Mouse (Mus musculus) urinary bladder, postnatal 14 days (tissue): Measurements from ENCODE around the gene Nab1.
A peak's percentile ranks its signal among the peaks of the same experiment; 100 is the strongest.
"Not testable (repeated sequence)": the region's sequence is repeated elsewhere in the genome, so short reads cannot be mapped to it uniquely, and the experiment has no call there.

Experiments
- DNase-seq: peaks from one replicate; pipeline ENCODE4 v3.0.0; 2021; ENCODE audit warnings: low spot score

Gene Nab1

GRCm38 (mm10) chr1:52500314-52500981 is at the start of gene Nab1:
TSS of gene Nab1 (minus strand) at chr1:52500679.
- DNase-seq = peak; percentile 75

- no peak for DNase-seq
Measured at GRCm38 (mm10) chr1:52547451-52547850, 47.0 kb upstream of the Nab1 start.

GRCm38 (mm10) chr1:52546796-52547195 is 46.3 kb upstream of the Nab1 start:
- DNase-seq = no peak

GRCm38 (mm10) chr1:52540124-52540523 is 39.6 kb upstream of the Nab1 start:
- not testable (repeated sequence) for DNase-seq

- no peak for DNase-seq
Measured at GRCm38 (mm10) chr1:52529933-52530332, 29.5 kb upstream of the Nab1 start.

- DNase-seq = no peak
Measured at GRCm38 (mm10) chr1:52527656-52528055, 27.2 kb upstream of the Nab1 start.

GRCm38 (mm10) chr1:52527252-52527651 is 26.8 kb upstream of the Nab1 start:
- no peak for DNase-seq

GRCm38 (mm10) chr1:52524663-52525062 is 24.2 kb upstream of the Nab1 start:
- DNase-seq = no peak

GRCm38 (mm10) chr1:52524150-52524549 is 23.7 kb upstream of the Nab1 start:
- DNase-seq = no peak

GRCm38 (mm10) chr1:52521436-52521993 is 21.0 kb upstream of the Nab1 start:
- no peak for DNase-seq

GRCm38 (mm10) chr1:52520131-52520530 is 19.7 kb upstream of the Nab1 start:
- DNase-seq = no peak

- DNase-seq = no peak
Measured at GRCm38 (mm10) chr1:52515249-52515648, 14.8 kb upstream of the Nab1 start.

- no peak for DNase-seq
Measured at GRCm38 (mm10) chr1:52511788-52512425, 11.4 kb upstream of the Nab1 start.

GRCm38 (mm10) chr1:52506211-52506610 is 5.7 kb upstream of the Nab1 start:
- no peak for DNase-seq

GRCm38 (mm10) chr1:52502296-52502695 is 1.8 kb upstream of the Nab1 start:
- DNase-seq = no peak

GRCm38 (mm10) chr1:52501688-52502133 is 1.2 kb upstream of the Nab1 start:
- DNase-seq = peak; percentile 42

GRCm38 (mm10) chr1:52501090-52501489 is 611 bp upstream of the Nab1 start:
- no peak for DNase-seq

GRCm38 (mm10) chr1:52499601-52500313 is 722 bp downstream of the Nab1 start:
- peak; percentile 52 for DNase-seq

GRCm38 (mm10) chr1:52498786-52499450 is 1.6 kb downstream of the Nab1 start:
- DNase-seq = no peak

- DNase-seq = no peak
Measured at GRCm38 (mm10) chr1:52489538-52490181, 10.8 kb downstream of the Nab1 start.

GRCm38 (mm10) chr1:52484980-52485379 is 15.5 kb downstream of the Nab1 start:
- DNase-seq = no peak

- no peak for DNase-seq
Measured at GRCm38 (mm10) chr1:52474291-52474690, 26.2 kb downstream of the Nab1 start.
